Mouse (Mus musculus) bone marrow, adult 2 months (tissue): Measurements from ENCODE around the gene Gm20379.

Experiments used
- CTCF ChIP-seq: fragments of 200-500 bp; IDR thresholded peaks from 2 replicates; pipeline ENCODE4 v1.5.1; 2011; ENCODE audit warnings: low read length, control low read depth; ENCODE audit not compliant: control insufficient read depth, insufficient read depth
- POLR2A ChIP-seq: fragments of 200-500 bp; IDR thresholded peaks from 2 replicates; pipeline ENCODE4 v1.6.1; 2011; ENCODE audit warnings: low read depth, mild to moderate bottlenecking, control low read depth, low read length, borderline replicate concordance; ENCODE audit not compliant: control insufficient read depth

DNA sequence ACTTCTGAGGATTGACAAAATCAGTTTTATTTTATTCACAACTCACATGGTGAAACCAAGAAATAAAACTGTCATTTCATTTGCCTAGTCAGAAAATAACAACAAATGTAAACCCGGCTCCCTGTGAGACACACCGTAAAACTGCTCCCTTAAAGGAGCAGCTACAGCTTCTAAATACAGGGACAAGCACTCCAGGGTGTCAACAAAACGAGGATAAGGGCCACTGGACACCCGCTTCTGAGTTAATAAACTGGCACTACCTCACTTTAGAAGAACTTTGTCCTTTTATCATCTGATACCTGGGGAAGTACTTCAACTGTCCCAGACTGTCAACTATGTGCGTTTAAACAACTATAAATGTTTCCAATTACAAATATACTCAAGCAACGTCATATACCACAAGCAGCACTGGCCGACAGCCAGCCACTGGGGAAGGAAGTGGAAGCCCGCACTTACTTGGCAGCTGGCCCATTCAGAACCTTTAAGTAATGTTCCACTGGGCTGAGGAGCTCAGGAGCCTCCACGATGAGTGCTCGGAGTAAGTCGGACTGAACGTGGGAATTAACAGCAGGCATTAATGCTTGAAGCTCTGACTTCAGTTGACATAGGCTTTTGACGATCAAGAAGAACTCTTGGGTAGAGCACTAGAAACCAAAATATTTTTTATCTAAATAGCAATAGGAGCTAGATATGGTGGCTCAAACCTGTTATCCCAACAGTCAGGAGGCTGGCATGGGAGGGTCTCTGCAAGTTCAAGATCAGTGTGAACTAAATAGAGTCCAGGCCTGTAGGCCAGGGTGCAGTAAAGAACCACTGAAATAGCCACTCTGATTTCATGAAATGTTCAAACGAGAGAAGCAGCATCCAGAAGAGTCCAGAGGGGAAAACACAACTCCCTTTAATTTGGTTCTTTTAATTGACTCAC is 31.2 kb upstream of the Gm20379 start:
- no peak for TF ChIP-seq POLR2A
- no peak for TF ChIP-seq CTCF
